Mouse (Mus musculus) erythroblast, embryonic 14.5 days (primary cell): ENCODE measurements around the gene Gp9. TPM values are rescaled to one million over a fixed set of nuclear protein-coding genes. Genes with fewer than 3 reads are reported as not detected.
A peak's percentile ranks its signal among the peaks of the same experiment; 100 is the strongest.

ENCODE experiments used
- H3K27me3 ChIP-seq: 2 replicates; pipeline ENCODE4 v1.6.1; 2012; ENCODE audit warnings: inconsistent platforms; ENCODE audit not compliant: control insufficient read depth
- H3K36me3 ChIP-seq: 2 replicates; pipeline ENCODE4 v1.6.1; 2012; ENCODE audit warnings: mild to moderate bottlenecking, inconsistent platforms; ENCODE audit not compliant: control insufficient read depth
- H3K4me1 ChIP-seq: 2 replicates; pipeline ENCODE4 v1.6.1; 2012; ENCODE audit warnings: inconsistent platforms; ENCODE audit not compliant: control insufficient read depth
- H3K4me3 ChIP-seq: replicated peaks from 2 replicates; pipeline ENCODE3; 2012; ENCODE audit warnings: moderate library complexity, mild to moderate bottlenecking, inconsistent platforms
- H3K9me3 ChIP-seq: 2 replicates; pipeline ENCODE4 v1.6.1; 2012; ENCODE audit warnings: low read length, inconsistent platforms, mixed read lengths; ENCODE audit not compliant: control insufficient read depth
- GATA1 ChIP-seq: IDR thresholded peaks from 2 replicates; pipeline ENCODE4 v1.6.1; 2012; ENCODE audit warnings: low read length, inconsistent platforms, mixed read lengths
- TAL1 ChIP-seq: IDR thresholded peaks from 3 replicates; pipeline ENCODE4 v1.6.1; 2012; ENCODE audit warnings: low read length, inconsistent platforms, mixed read lengths
- polyA plus RNA-seq: library from polyadenylated mRNA; stranded (reverse); fragments of >175 nt; gene quantifications from 2 replicates; pipeline ENCODE4 v1.2.3, GENCODE M21; 2012

Gene Gp9
- polyA plus RNA-seq, 1 experiment = 8.1 TPM

DNA sequence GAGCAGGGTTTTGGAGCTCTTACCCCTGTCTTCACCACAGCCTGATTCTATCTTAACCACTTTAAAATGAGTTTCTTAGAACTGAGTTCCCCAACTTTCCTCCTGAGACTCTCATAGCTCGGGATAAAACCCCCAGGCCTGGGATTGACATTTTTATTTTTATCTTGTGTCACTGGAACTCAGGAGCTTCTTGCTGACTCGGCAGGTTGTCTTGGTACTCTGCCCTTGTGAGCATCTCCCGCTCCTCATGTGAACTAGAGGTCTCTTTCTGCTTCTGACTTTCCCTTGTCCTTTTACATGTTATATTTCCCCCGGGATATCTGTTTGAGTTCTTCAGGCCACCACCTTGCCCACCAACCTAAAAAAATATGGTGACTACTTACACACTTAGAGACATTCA is 40.9 kb upstream of the Gp9 start:
- peaks cover 49% of the 10 kb centered on the region for H3K27me3 ChIP-seq
- peaks cover 7% of the 10 kb centered on the region; the same call in 1 of the 2 replicates for H3K9me3 ChIP-seq
- TF ChIP-seq TAL1 (no peak), GATA1 (no peak)
- H3K4me1 ChIP-seq = peaks cover 50% of the 10 kb centered on the region
- H3K4me3 ChIP-seq = no peak overlapping the region
- H3K36me3 ChIP-seq = peaks cover 3% of the 10 kb centered on the region; the same call in 1 of the 2 replicates

DNA sequence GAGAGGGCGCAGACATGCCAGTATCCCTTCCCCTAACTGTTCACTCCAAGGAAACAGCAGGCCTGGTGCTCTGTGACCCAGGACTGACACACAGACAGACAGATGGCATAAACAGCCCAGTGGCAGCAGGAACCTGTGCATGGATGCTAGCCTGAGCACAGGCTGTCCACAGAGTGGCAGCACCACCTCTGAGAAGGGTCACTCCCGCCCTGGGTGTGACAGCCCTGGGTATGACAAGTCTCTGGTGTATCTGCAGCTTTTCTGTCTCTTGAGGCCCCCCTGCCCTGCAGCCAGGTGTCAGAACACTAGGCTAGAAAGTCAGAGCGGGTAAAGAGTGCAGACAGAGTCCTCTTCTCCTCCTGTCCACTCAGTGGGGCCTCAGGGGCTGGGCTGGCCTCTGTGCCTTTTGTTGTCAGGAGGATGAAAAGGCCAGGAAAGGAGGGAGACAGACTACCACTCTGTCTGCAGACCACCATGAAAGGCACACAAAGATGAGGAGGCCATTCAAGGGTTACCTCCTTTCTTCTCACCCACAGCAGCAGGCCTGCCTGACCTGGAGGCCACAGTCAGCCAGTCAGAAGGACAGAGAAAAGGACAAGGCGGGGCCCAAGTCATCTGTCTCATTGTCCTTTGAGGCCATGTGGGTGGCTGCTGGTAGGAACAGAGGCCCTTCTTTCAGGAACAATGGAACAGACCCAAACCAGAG is 39.8 kb upstream of the Gp9 start:
- no peak overlapping the region for H3K4me3 ChIP-seq
- H3K4me1 ChIP-seq = peaks cover 59% of the 10 kb centered on the region
- TF ChIP-seq TAL1 = no peak
- TF ChIP-seq GATA1 = no peak

DNA sequence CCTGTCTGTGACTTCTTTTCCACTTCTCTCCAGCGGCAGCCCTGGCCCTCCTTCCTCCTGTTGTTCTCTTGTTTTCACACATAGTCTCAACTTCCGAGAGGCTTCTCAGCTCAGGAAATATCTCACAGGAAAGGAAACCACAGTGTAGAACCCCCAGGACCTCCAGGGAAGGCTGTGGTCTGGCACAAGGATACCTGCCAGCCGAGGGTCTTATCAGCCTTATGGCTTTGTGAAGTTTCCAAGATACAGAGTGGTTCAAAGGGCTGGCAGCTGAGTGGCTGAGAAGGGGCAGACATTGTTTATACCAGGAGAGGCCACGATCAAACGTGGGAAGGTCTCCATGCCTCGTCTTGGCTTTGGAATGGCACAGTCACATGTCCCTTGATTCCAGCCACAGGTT is 38.0 kb upstream of the Gp9 start:
- TF ChIP-seq GATA1 (no peak), TAL1 (no peak)
- peaks cover 19% of the 10 kb centered on the region for H3K27me3 ChIP-seq
- no peak overlapping the region for H3K4me3 ChIP-seq
- H3K4me1 ChIP-seq = peaks cover 74% of the 10 kb centered on the region
- no peaks in the 10 kb centered on the region; the same call in 1 of the 2 replicates for H3K9me3 ChIP-seq
- peaks cover 5% of the 10 kb centered on the region; the same call in 1 of the 2 replicates for H3K36me3 ChIP-seq

More for the DNA sequence above, 39.8 kb upstream of the Gp9 start:
- Histone ChIP-seq H3K27me3 (peaks cover 37% of the 10 kb centered on the region), H3K9me3 (peaks cover 3% of the 10 kb centered on the region; the same call in 1 of the 2 replicates), H3K36me3 (peaks cover 5% of the 10 kb centered on the region; the same call in 1 of the 2 replicates)

DNA sequence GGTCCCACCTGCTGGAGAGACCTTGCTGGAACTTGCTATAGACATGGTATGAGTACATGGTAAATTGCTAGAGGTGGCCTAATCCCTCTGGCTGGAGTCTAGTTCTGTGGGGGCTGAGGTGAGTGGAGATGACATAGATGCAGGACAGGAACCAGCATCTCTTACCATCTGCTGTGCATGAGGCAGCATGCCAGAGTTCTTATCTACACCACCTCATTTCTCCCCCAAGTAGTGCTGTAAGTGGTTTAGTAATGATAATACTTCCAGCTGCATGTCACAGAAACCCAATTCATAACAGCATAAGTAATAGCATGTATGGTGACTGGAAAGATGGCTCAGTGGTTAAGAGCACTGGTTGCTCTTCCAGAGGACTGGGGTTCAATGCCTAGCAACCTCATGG is 37.4 kb upstream of the Gp9 start:
- Histone ChIP-seq H3K4me3 (peak overlapping the region; percentile 19), H3K27me3 (peaks cover 13% of the 10 kb centered on the region), H3K9me3 (no peaks in the 10 kb centered on the region; the same call in 1 of the 2 replicates), H3K36me3 (peaks cover 5% of the 10 kb centered on the region; the same call in 1 of the 2 replicates), H3K4me1 (peaks cover 80% of the 10 kb centered on the region)
- TF ChIP-seq GATA1 = peak; percentile 91
- peak; percentile 95 for TF ChIP-seq TAL1

DNA sequence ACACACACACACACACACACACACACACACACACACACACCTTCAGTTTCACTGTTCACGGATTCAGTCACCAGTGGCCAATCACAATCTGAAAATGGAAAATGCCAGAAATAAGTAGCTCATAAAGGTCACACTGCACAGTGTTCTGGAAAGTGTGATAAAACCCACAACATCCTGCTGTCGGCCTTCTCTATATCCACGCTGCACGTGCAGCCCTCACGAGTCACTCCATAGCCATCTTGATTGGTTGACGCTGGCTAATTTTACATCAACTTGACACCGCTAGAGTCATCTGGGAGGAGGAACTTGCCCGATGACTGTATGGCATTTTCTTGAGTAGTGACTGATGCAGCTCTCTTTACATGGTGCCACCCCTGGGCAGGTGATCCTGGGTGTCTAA is 35.9 kb upstream of the Gp9 start:
- TF ChIP-seq TAL1 (no peak), GATA1 (no peak)
- H3K27me3 ChIP-seq = no peaks in the 10 kb centered on the region
- H3K9me3 ChIP-seq = no peaks in the 10 kb centered on the region; the same call in 1 of the 2 replicates
- H3K4me1 ChIP-seq = peaks cover 94% of the 10 kb centered on the region
- peaks cover 5% of the 10 kb centered on the region; the same call in 1 of the 2 replicates for H3K36me3 ChIP-seq
- H3K4me3 ChIP-seq = no peak overlapping the region

GRCm38 (mm10) chr6:87742804-87743203 is 35.1 kb upstream of the Gp9 start:
- peaks cover 5% of the 10 kb centered on the region; the same call in 1 of the 2 replicates for H3K36me3 ChIP-seq
- H3K9me3 ChIP-seq = no peaks in the 10 kb centered on the region; the same call in 1 of the 2 replicates
- no peak overlapping the region for H3K4me3 ChIP-seq
- peaks cover 96% of the 10 kb centered on the region for H3K4me1 ChIP-seq
- H3K27me3 ChIP-seq = no peaks in the 10 kb centered on the region
- TF ChIP-seq GATA1 (no peak), TAL1 (no peak)

- Histone ChIP-seq H3K4me3 (no peak overlapping the region), H3K4me1 (peaks cover 95% of the 10 kb centered on the region), H3K27me3 (no peaks in the 10 kb centered on the region), H3K9me3 (no peaks in the 10 kb centered on the region; the same call in 1 of the 2 replicates), H3K36me3 (peaks cover 5% of the 10 kb centered on the region; the same call in 1 of the 2 replicates)
- TF ChIP-seq TAL1 = no peak
- TF ChIP-seq GATA1 = no peak
Observed at GRCm38 (mm10) chr6:87743281-87743680, 34.6 kb upstream of the Gp9 start.

DNA sequence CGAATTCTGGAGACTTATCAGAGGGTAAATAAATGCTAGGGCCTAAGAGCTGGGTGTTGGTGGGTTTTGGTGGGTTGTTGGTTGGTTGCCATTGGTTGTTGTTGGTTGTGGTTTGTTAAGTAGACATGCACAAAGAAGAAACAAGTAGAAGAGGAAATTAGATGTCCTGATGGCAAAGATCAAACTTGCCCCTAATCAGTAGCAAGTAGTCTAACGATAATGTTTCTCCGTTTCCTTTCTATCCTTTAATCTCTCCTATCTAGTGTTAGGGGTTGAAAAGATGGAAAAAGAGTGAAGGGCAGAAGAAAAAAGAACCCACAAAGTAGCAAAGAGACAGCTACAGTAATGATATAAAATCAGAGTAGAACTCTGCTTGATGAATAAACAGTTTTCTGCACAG is 33.2 kb upstream of the Gp9 start:
- Histone ChIP-seq H3K36me3 (peaks cover 2% of the 10 kb centered on the region; the same call in 1 of the 2 replicates), H3K9me3 (no peaks in the 10 kb centered on the region; the same call in 1 of the 2 replicates), H3K4me1 (peaks cover 93% of the 10 kb centered on the region), H3K27me3 (no peaks in the 10 kb centered on the region), H3K4me3 (no peak overlapping the region)
- no peak for TF ChIP-seq TAL1
- TF ChIP-seq GATA1 = no peak

DNA sequence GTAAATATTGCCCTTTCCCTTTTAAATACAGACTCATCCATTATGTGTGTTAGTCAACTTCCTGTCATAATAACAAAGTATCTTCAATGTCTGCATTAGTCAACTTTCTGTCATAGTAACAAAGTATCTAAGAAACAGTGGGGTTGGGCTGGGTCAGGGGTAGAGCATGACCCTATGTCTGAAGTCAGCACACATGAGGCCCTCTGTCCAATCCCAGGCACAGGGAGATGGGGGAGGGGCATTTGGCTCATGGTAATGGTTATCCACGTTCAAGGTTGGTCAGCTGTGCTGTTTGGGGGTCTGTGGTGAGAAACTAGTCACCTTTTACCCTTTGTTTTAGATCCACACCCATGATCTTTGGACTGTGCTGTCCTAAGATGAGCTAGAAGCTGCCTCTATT is 32.6 kb upstream of the Gp9 start:
- no peak overlapping the region for H3K4me3 ChIP-seq
- no peaks in the 10 kb centered on the region; the same call in 1 of the 2 replicates for H3K9me3 ChIP-seq
- no peak for TF ChIP-seq TAL1
- H3K36me3 ChIP-seq = peaks cover 2% of the 10 kb centered on the region; the same call in 1 of the 2 replicates
- H3K27me3 ChIP-seq = no peaks in the 10 kb centered on the region
- H3K4me1 ChIP-seq = peaks cover 87% of the 10 kb centered on the region
